Mouse (Mus musculus) limb, embryonic 13.5 days (tissue): ENCODE measurements around the gene Arhgef28. TPM values are rescaled to one million over a fixed set of nuclear protein-coding genes. Genes with fewer than 3 reads are reported as not detected.
A peak's percentile ranks its signal among the peaks of the same experiment; 100 is the strongest.

Experiments
- ATAC-seq: fragments of 200-750 bp; cut with Nextera tagmentation; 2 replicates; pipeline ENCODE4 v1.8.0; 2017; ENCODE audit warnings: low read depth, moderate number of reproducible peaks, moderate TSS enrichment; ENCODE audit not compliant: low FRiP score
- H3K27ac ChIP-seq: fragments of 300-500 bp; sonication (generic); 2 replicates; pipeline ENCODE4 v1.5.1; 2015; ENCODE audit warnings: inconsistent platforms, mild to moderate bottlenecking, moderate library complexity
- H3K27me3 ChIP-seq: fragments of 300-500 bp; sonication (generic); 2 replicates; pipeline ENCODE4 v1.6.1; 2015; ENCODE audit warnings: mild to moderate bottlenecking, inconsistent platforms
- H3K36me3 ChIP-seq: fragments of 300-500 bp; sonication (generic); 2 replicates; pipeline ENCODE4 v1.6.1; 2015; ENCODE audit warnings: inconsistent platforms, mild to moderate bottlenecking, moderate library complexity
- H3K4me1 ChIP-seq: fragments of 300-500 bp; sonication (generic); 2 replicates; pipeline ENCODE4 v1.6.1; 2015; ENCODE audit warnings: inconsistent platforms
- H3K4me2 ChIP-seq: fragments of 300-500 bp; sonication (generic); replicated peaks from 2 replicates; pipeline ENCODE4 v1.6.1; 2015; ENCODE audit warnings: inconsistent platforms, mild to moderate bottlenecking, moderate library complexity
- H3K4me3 ChIP-seq: fragments of 300-500 bp; sonication (generic); 2 replicates; pipeline ENCODE4 v1.5.1; 2015; ENCODE audit warnings: moderate library complexity, mild to moderate bottlenecking, inconsistent platforms
- H3K9ac ChIP-seq: fragments of 300-500 bp; sonication (generic); 2 replicates; pipeline ENCODE4 v1.6.1; 2015; ENCODE audit warnings: mild to moderate bottlenecking, inconsistent platforms
- H3K9me3 ChIP-seq: fragments of 300-500 bp; sonication (generic); 2 replicates; pipeline ENCODE4 v1.6.1; 2016; ENCODE audit warnings: inconsistent platforms
- WGBS: fragments of 180-500 bp; shearing (Covaris S2); methylation state at CpG from one replicate; pipeline ENCODE4 v1.1.7; 2015; 5-methylcytosine and 5-hydroxymethylcytosine counted together
- polyA plus RNA-seq: library from polyadenylated mRNA; unstranded; fragments of >200 nt; fragmentation: Nextera tagmentation; extraction: Ambion mirVana; gene quantifications from 2 replicates; pipeline ENCODE4 v1.2.1, GENCODE M21; 2015

The Arhgef28 gene
- polyA plus RNA-seq, 1 experiment from 2014 or later = 26.2 TPM

DNA sequence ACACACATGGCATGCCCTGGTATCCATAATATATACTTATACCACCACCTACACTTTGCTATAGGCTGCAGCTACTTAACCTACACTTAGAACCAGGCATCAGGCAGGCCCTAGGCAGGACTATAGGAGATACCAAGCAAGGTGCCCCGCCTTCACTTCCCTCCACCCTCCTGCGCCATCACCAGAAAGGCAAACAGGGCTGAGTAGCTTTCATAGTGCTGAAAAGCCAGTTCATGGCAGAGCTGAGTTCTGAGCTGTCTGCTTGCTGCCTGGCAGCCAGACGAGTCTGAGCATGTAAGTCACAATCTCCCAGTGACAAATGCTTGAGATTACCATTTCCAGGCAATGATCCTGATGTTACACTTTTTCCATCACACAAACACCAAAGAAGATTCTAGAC lies 167.5 kb downstream of the Arhgef28 start:
- Histone ChIP-seq H3K27ac (no peak overlapping the region), H3K36me3 (no peaks in the 10 kb centered on the region), H3K4me3 (no peak overlapping the region), H3K27me3 (no peaks in the 10 kb centered on the region), H3K9me3 (no peaks in the 10 kb centered on the region), H3K9ac (no peak overlapping the region), H3K4me2 (no peak overlapping the region), H3K4me1 (peaks cover 3% of the 10 kb centered on the region; the same call in 1 of the 2 replicates)
- WGBS = 74% methylated on average over 3 of the region's 3 CpGs
- no peak for ATAC-seq

GRCm38 (mm10) chr13:98037693-98038092 lies 168.5 kb downstream of the Arhgef28 start:
- Histone ChIP-seq H3K36me3 (no peaks in the 10 kb centered on the region), H3K27ac (no peak overlapping the region), H3K9ac (no peak overlapping the region), H3K4me2 (no peak overlapping the region), H3K4me1 (peaks cover 3% of the 10 kb centered on the region; the same call in 1 of the 2 replicates), H3K27me3 (no peaks in the 10 kb centered on the region), H3K9me3 (no peaks in the 10 kb centered on the region), H3K4me3 (no peak overlapping the region)
- ATAC-seq = no peak

DNA sequence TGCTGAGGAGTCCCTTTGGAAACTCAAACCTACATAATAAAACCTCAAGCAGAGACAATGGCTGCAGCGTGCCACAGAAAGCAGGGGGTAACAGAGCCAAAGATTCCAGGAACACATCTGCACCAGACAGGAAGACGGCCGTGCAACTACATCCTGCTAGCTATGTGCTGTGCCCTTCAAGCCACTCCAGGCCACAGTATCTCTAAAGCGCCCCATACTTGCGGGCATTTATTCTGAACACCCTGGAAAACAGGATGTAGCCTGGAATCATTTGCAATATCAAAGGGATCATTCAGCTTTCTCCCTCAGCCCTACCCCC lies 174.6 kb downstream of the Arhgef28 start:
- H3K27me3 ChIP-seq = no peaks in the 10 kb centered on the region
- H3K9me3 ChIP-seq = no peaks in the 10 kb centered on the region
- ATAC-seq = no peak
- no peaks in the 10 kb centered on the region for H3K36me3 ChIP-seq
- peak overlapping the region; percentile 50; the same call in 1 of the 2 replicates for H3K9ac ChIP-seq
- peak overlapping the region; percentile 54 for H3K4me2 ChIP-seq
- H3K27ac ChIP-seq = no peak overlapping the region
- H3K4me3 ChIP-seq = peak overlapping the region; percentile 28
- H3K4me1 ChIP-seq = peaks cover 25% of the 10 kb centered on the region
- WGBS = 27% methylated on average over 5 of the region's 5 CpGs

GRCm38 (mm10) chr13:98030959-98031641 lies 175.1 kb downstream of the Arhgef28 start:
- Histone ChIP-seq H3K4me3 (peak overlapping the region; percentile 28), H3K27me3 (no peaks in the 10 kb centered on the region), H3K9ac (peak overlapping the region; percentile 50; the same call in 1 of the 2 replicates), H3K36me3 (no peaks in the 10 kb centered on the region), H3K4me2 (peak overlapping the region; percentile 54), H3K27ac (no peak overlapping the region), H3K9me3 (no peaks in the 10 kb centered on the region), H3K4me1 (peaks cover 22% of the 10 kb centered on the region)
- 16% methylated on average over 16 of the region's 16 CpGs for WGBS
- peak; percentile 66; the same call in 1 of the 2 replicates for ATAC-seq

DNA sequence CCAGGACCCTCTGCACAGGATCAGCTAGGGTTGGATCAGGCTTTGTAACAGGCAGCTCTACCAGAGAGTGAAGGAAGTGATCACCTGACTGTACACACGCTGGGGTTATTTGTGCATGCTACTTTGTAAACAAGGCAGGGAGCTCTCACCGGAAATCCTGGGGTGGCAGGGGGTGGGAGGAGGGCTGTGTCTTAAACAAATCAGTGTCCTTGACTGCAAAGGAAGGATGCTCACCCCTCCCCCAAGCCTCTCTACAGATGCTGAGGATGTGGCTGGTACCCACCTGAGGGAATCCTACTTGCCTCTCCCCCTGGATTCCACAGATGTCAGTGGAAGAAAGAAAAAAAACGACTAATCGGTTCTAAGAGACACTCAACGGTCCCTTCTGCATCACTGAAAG lies 176.2 kb downstream of the Arhgef28 start:
- Histone ChIP-seq H3K4me3 (no peak overlapping the region), H3K27me3 (no peaks in the 10 kb centered on the region), H3K27ac (no peak overlapping the region), H3K4me2 (no peak overlapping the region), H3K4me1 (peaks cover 22% of the 10 kb centered on the region), H3K9ac (no peak overlapping the region), H3K9me3 (no peaks in the 10 kb centered on the region), H3K36me3 (no peaks in the 10 kb centered on the region)
- no peak for ATAC-seq
- WGBS = 22% methylated on average over 5 of the region's 5 CpGs

GRCm38 (mm10) chr13:98028711-98029250 lies 177.5 kb downstream of the Arhgef28 start:
- Histone ChIP-seq H3K27ac (no peak overlapping the region), H3K36me3 (no peaks in the 10 kb centered on the region), H3K4me3 (no peak overlapping the region), H3K4me2 (no peak overlapping the region), H3K4me1 (peaks cover 22% of the 10 kb centered on the region), H3K9me3 (no peaks in the 10 kb centered on the region), H3K9ac (no peak overlapping the region), H3K27me3 (no peaks in the 10 kb centered on the region)
- 38% methylated on average over 6 of the region's 6 CpGs for WGBS
- no peak for ATAC-seq

DNA sequence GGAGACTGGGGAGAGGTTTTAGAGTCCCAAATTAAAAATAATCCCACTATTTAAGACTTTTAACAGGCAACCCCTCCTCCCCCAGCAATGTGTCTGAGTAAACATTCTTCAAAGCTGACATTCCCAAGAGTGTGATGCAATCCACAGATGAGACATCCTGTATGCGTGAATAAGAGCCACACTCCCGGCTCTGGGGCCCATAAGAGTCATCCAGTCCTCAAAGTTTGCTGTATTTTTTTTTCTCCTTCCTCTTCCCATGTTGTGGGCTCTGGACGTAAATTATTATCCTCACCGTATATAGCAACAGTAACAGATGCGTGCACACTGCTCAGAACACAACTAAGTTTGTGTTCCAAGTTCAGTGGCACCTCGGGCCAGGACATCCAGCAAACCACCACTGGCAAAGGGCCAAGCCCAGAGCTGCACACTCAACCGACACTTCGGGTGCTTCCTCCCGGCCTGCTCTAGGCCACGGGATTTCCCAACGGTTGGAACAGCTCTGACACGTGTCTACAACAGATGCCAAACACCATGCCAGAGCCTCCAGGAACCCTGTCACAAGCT lies 178.5 kb downstream of the Arhgef28 start:
- no peak overlapping the region for H3K4me3 ChIP-seq
- WGBS = 66% methylated on average over 12 of the region's 12 CpGs
- no peak overlapping the region for H3K9ac ChIP-seq
- no peaks in the 10 kb centered on the region for H3K27me3 ChIP-seq
- no peak for ATAC-seq
- no peaks in the 10 kb centered on the region for H3K36me3 ChIP-seq
- no peaks in the 10 kb centered on the region for H3K9me3 ChIP-seq
- peaks cover 22% of the 10 kb centered on the region for H3K4me1 ChIP-seq
- H3K27ac ChIP-seq = no peak overlapping the region; the same call in 1 of the 2 replicates
- no peak overlapping the region for H3K4me2 ChIP-seq

GRCm38 (mm10) chr13:98027122-98027521 lies 179.1 kb downstream of the Arhgef28 start:
- no peaks in the 10 kb centered on the region for H3K9me3 ChIP-seq
- H3K27ac ChIP-seq = no peak overlapping the region
- no peaks in the 10 kb centered on the region for H3K36me3 ChIP-seq
- 81% methylated on average over 5 of the region's 5 CpGs for WGBS
- ATAC-seq = no peak
- H3K4me2 ChIP-seq = no peak overlapping the region
- no peak overlapping the region for H3K4me3 ChIP-seq
- H3K9ac ChIP-seq = no peak overlapping the region
- H3K4me1 ChIP-seq = peaks cover 22% of the 10 kb centered on the region
- no peaks in the 10 kb centered on the region for H3K27me3 ChIP-seq

DNA sequence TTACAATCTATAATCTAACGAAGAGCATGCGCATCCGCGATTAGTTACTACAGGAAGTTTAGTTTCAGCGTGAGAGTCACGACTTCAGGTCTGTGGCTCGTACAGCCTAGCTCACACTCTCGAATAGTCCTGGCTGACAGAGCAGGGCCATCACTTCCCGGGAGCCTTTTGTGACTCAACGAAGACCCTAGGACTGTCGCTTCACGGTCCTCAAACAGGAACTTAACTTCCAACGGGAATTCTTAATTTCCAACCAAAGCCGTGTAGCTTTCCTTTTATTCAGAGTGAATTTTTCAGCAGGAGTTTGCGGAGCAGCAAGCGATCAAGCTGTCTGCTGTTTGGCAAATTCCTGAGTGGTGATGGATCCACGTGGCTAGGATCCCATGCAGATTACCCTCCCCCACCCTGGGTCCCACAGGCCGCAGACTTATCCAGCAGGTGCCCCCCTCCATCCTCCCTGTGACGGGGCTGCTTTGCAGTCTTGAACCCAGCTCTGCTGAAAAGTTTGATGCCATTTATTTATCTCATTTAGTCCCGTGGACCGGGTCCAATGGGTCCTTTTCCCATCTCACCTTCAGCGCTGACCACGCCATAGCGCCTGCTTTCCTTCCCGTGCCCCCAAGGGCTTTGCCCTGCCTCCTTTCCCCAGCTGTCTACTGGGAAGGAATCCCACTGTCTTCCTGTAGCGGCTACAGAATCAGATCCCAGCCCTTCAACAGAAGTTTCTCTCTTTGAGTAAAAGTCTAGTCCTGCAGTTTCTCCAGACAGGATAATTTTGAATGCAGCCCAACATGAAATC lies 180.3 kb downstream of the Arhgef28 start:
- Histone ChIP-seq H3K4me1 (peaks cover 22% of the 10 kb centered on the region), H3K36me3 (no peaks in the 10 kb centered on the region), H3K27me3 (no peaks in the 10 kb centered on the region), H3K9ac (no peak overlapping the region), H3K4me3 (no peak overlapping the region), H3K27ac (no peak overlapping the region), H3K4me2 (peak overlapping the region; percentile 35; the same call in 1 of the 2 replicates), H3K9me3 (no peaks in the 10 kb centered on the region)
- 78% methylated on average over 26 of the region's 26 CpGs for WGBS
- ATAC-seq = no peak

DNA sequence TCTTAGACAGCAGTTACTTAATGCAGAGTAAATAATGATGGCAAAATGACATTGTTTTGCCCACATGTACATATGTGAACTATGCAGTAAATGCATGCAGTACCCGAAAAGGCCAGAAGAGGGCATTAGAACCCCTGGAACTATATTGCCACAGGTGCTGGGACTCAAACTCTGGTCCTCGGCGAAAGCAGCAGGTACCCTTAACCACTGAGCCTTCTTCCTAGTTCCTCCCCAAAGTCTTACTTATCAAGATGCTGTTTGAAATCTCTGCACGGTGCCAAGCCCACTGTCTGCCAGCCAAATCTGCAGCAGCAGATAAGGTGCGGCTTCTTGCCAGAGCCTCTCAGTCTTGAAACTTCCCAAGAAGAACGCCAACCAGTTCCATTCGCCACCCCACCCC lies 181.1 kb downstream of the Arhgef28 start:
- no peak overlapping the region for H3K27ac ChIP-seq
- no peak for ATAC-seq
- no peaks in the 10 kb centered on the region for H3K9me3 ChIP-seq
- no peak overlapping the region for H3K4me3 ChIP-seq
- no peak overlapping the region for H3K4me2 ChIP-seq
- no peak overlapping the region for H3K9ac ChIP-seq
- 83% methylated on average over 7 of the region's 7 CpGs for WGBS
- H3K27me3 ChIP-seq = no peaks in the 10 kb centered on the region
- H3K4me1 ChIP-seq = peaks cover 22% of the 10 kb centered on the region
- H3K36me3 ChIP-seq = no peaks in the 10 kb centered on the region

- H3K9ac ChIP-seq = no peak overlapping the region
- no peak overlapping the region for H3K27ac ChIP-seq
- peaks cover 22% of the 10 kb centered on the region for H3K4me1 ChIP-seq
- no peak for ATAC-seq
- no peak overlapping the region for H3K4me2 ChIP-seq
- WGBS = 91% methylated on average over 12 of the region's 12 CpGs
- no peaks in the 10 kb centered on the region for H3K36me3 ChIP-seq
- no peak overlapping the region for H3K4me3 ChIP-seq
- H3K27me3 ChIP-seq = no peaks in the 10 kb centered on the region
- no peaks in the 10 kb centered on the region for H3K9me3 ChIP-seq
These were observed 181.6 kb downstream of the Arhgef28 start for GRCm38 (mm10) chr13:98024680-98025079.

DNA sequence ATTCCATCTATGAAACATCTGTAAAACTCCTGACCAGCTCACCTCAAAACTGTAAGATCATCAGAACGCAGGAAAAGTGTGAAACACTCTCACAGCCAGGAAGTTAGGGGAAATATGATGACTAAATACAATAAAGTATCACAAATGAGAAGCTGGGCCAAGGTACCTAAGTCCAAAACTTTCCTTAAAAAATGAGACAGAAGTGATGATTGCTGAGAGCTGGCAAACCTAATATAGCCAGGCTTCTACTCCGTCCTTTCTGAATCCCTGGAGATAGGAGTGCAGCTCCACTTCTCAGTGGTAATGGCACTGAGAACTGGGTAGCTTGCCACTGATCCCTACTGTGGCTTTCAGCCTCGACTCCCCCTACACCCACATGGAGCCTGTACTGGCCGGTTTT lies 184.3 kb downstream of the Arhgef28 start:
- Histone ChIP-seq H3K4me2 (no peak overlapping the region), H3K4me1 (0 out of 2 replicates have a peak, but pooled peaks cover 4% of the 10 kb centered on the region), H3K27ac (no peak overlapping the region), H3K4me3 (no peak overlapping the region), H3K9me3 (no peaks in the 10 kb centered on the region), H3K27me3 (no peaks in the 10 kb centered on the region), H3K36me3 (no peaks in the 10 kb centered on the region), H3K9ac (no peak overlapping the region)
- 62% methylated on average over 4 of the region's 4 CpGs for WGBS
- ATAC-seq = no peak
